Mouse (Mus musculus) gastrocnemius, postnatal 36 days (tissue): ENCODE measurements around the gene Atoh8. TPM values are rescaled to one million over a fixed set of nuclear protein-coding genes. Genes with fewer than 3 reads are reported as not detected.

Source experiments
- DNase-seq, 2 experiments: peaks; one replicate each; pipeline ENCODE4 v3.0.0; 2022
- intact Hi-C: fragments of 180-260 bp; cut with DNase I; formaldehyde crosslinking; loops from one replicate; pipeline ENCODE4 v1.15.1; 2025
- total RNA-seq, 2 experiments: library from RNA; stranded (reverse); gene quantifications; 2 replicates each; pipeline ENCODE4 v1.2.3; 2021

Gene Atoh8
- total RNA-seq, 2 experiments from 2014 or later = 5.2 to 5.7 TPM

GRCm38 (mm10) chr6:72162155-72162890 lies 73.1 kb downstream of the Atoh8 start:
- peak; percentile 36 to 54 for DNase-seq
- intact Hi-C loops = loop anchor here (5.0 kb wide), 1 partner anchor 65 kb away; the partner anchor contains the start of gene St3gal5

- DNase-seq = no peak
- intact Hi-C loops = loop anchor here (5.0 kb wide), 1 partner anchor 64 kb away; the partner anchor contains the start of gene St3gal5
These were observed 73.6 kb downstream of the Atoh8 start for GRCm38 (mm10) chr6:72161751-72162150.

- intact Hi-C loops = loop anchor here (5.0 kb wide), 1 partner anchor 64 kb away; the partner anchor contains the start of gene St3gal5
- no peak for DNase-seq
These were observed 74.4 kb downstream of the Atoh8 start for GRCm38 (mm10) chr6:72160991-72161390.

GRCm38 (mm10) chr6:72159861-72160395 lies 75.4 kb downstream of the Atoh8 start:
- intact Hi-C loops = loop anchor here (5.0 kb wide), 1 partner anchor 63 kb away; the partner anchor contains the start of gene St3gal5
- no peak for DNase-seq

- intact Hi-C loops = no loop called here
- no peak for DNase-seq
These were observed 76.2 kb downstream of the Atoh8 start for GRCm38 (mm10) chr6:72158966-72159764.

Other genes starting within 250 kb of the Atoh8 start
- gene St3gal5, start 138.0 kb downstream of the Atoh8 start, total RNA-seq = 10 to 100 TPM; 85.0 to 99.9 TPM
- gene Sftpb, start 69.0 kb upstream of the Atoh8 start, total RNA-seq = not detected
- gene Usp39, start 109.6 kb upstream of the Atoh8 start, total RNA-seq = 10 to 100 TPM; 18.1 to 18.2 TPM
- gene 0610030E20Rik, start 111.7 kb upstream of the Atoh8 start, total RNA-seq = 1 to 10 TPM; 9.0 to 9.5 TPM
- 10 to 100 TPM; 16.9 to 18.8 TPM for gene Tmem150a, start 119.9 kb upstream of the Atoh8 start, total RNA-seq
- 10 to 100 TPM; 23.7 to 24.2 TPM for gene Rnf181, start 131.4 kb upstream of the Atoh8 start, total RNA-seq
- 100 to 1,000 TPM in 1 of 2 experiments, 10 to 100 TPM in 1; 83.0 to 107 TPM for gene Vamp5, start 144.9 kb upstream of the Atoh8 start, total RNA-seq
- 10 to 100 TPM; 48.5 to 50.0 TPM for gene Vamp8, start 155.1 kb upstream of the Atoh8 start, total RNA-seq
- gene Ggcx, start 178.7 kb upstream of the Atoh8 start, total RNA-seq = 10 to 100 TPM; 12.6 to 13.4 TPM
- 100 to 1,000 TPM; 128 to 141 TPM for gene Mat2a, start 204.0 kb upstream of the Atoh8 start, total RNA-seq